Mouse (Mus musculus) forebrain, embryonic 13.5 days (tissue): Measurements from ENCODE around the gene Maml3. TPM values are rescaled to one million over a fixed set of nuclear protein-coding genes. Genes with fewer than 3 reads are reported as not detected.

Source experiments
- ATAC-seq: fragments of 200-750 bp; cut with Nextera tagmentation; 2 replicates; pipeline ENCODE4 v1.8.0; 2017
- H3K27ac ChIP-seq: fragments of 300-500 bp; sonication (generic); 2 replicates; pipeline ENCODE4 v1.5.1; 2015; ENCODE audit warnings: inconsistent platforms, mild to moderate bottlenecking, moderate library complexity
- H3K27me3 ChIP-seq: fragments of 300-500 bp; sonication (generic); 2 replicates; pipeline ENCODE4 v1.6.1; 2015; ENCODE audit warnings: mild to moderate bottlenecking, inconsistent platforms
- H3K36me3 ChIP-seq: fragments of 300-500 bp; sonication (generic); 2 replicates; pipeline ENCODE4 v1.6.1; 2015; ENCODE audit warnings: mild to moderate bottlenecking, inconsistent platforms; ENCODE audit not compliant: poor library complexity, severe bottlenecking
- H3K4me1 ChIP-seq: fragments of 300-500 bp; sonication (generic); 2 replicates; pipeline ENCODE4 v1.6.1; 2015; ENCODE audit warnings: inconsistent platforms
- H3K4me2 ChIP-seq: fragments of 300-500 bp; sonication (generic); 2 replicates; pipeline ENCODE4 v1.6.1; 2015; ENCODE audit warnings: inconsistent platforms, mild to moderate bottlenecking, moderate library complexity
- H3K4me3 ChIP-seq: fragments of 300-500 bp; sonication (generic); 2 replicates; pipeline ENCODE4 v1.5.1; 2015; ENCODE audit warnings: mild to moderate bottlenecking, inconsistent platforms
- H3K9ac ChIP-seq: fragments of 300-500 bp; sonication (generic); 2 replicates; pipeline ENCODE4 v1.6.1; 2015; ENCODE audit warnings: mild to moderate bottlenecking, inconsistent platforms
- H3K9me3 ChIP-seq: fragments of 300-500 bp; sonication (generic); replicated peaks from 2 replicates; pipeline ENCODE4 v1.6.1; 2016; ENCODE audit warnings: inconsistent platforms
- WGBS: fragments of 180-500 bp; shearing (Covaris S2); methylation state at CpG from one replicate; pipeline ENCODE4 v1.1.7; 2015; 5-methylcytosine and 5-hydroxymethylcytosine counted together
- polyA plus RNA-seq: library from polyadenylated mRNA; unstranded; fragments of >200 nt; fragmentation: Nextera tagmentation; extraction: Ambion mirVana; gene quantifications from 2 replicates; pipeline ENCODE4 v1.2.1, GENCODE M21; 2015

Gene Maml3
- polyA plus RNA-seq, 1 experiment from 2014 or later = 5.4 TPM

- ATAC-seq = no peak
- no peaks in the 10 kb centered on the region for H3K9me3 ChIP-seq
- peaks cover 11% of the 10 kb centered on the region for H3K4me1 ChIP-seq
- 76% methylated on average over 6 of the region's 6 CpGs for WGBS
- H3K9ac ChIP-seq = no peak overlapping the region
- no peak overlapping the region for H3K27ac ChIP-seq
- no peaks in the 10 kb centered on the region for H3K27me3 ChIP-seq
- no peak overlapping the region for H3K4me3 ChIP-seq
- H3K4me2 ChIP-seq = no peak overlapping the region
- no peaks in the 10 kb centered on the region for H3K36me3 ChIP-seq
These were observed 118.4 kb downstream of the Maml3 start for GRCm38 (mm10) chr3:51986507-51986906.

GRCm38 (mm10) chr3:51981496-51981895, 123.4 kb downstream of the Maml3 start:
- WGBS = 77% methylated on average over 5 of the region's 5 CpGs
- Histone ChIP-seq H3K4me1 (peaks cover 8% of the 10 kb centered on the region), H3K27me3 (no peaks in the 10 kb centered on the region), H3K27ac (no peak overlapping the region), H3K4me3 (no peak overlapping the region), H3K9ac (no peak overlapping the region), H3K4me2 (no peak overlapping the region), H3K9me3 (no peaks in the 10 kb centered on the region), H3K36me3 (no peaks in the 10 kb centered on the region)
- no peak for ATAC-seq

GRCm38 (mm10) chr3:51977654-51978352, 127.1 kb downstream of the Maml3 start:
- Histone ChIP-seq H3K36me3 (no peaks in the 10 kb centered on the region), H3K27ac (no peak overlapping the region), H3K9me3 (no peaks in the 10 kb centered on the region), H3K9ac (no peak overlapping the region), H3K4me2 (no peak overlapping the region), H3K4me1 (no peaks in the 10 kb centered on the region), H3K27me3 (no peaks in the 10 kb centered on the region), H3K4me3 (no peak overlapping the region)
- ATAC-seq = no peak
- WGBS = 51% methylated on average over 8 of the region's 8 CpGs

- WGBS = 90% methylated on average over 7 of the region's 7 CpGs
- no peaks in the 10 kb centered on the region for H3K27me3 ChIP-seq
- H3K36me3 ChIP-seq = no peaks in the 10 kb centered on the region
- H3K4me3 ChIP-seq = no peak overlapping the region
- no peaks in the 10 kb centered on the region for H3K4me1 ChIP-seq
- no peak for ATAC-seq
- no peaks in the 10 kb centered on the region for H3K9me3 ChIP-seq
- no peak overlapping the region for H3K27ac ChIP-seq
- no peak overlapping the region for H3K9ac ChIP-seq
- no peak overlapping the region for H3K4me2 ChIP-seq
These were observed 130.3 kb downstream of the Maml3 start for GRCm38 (mm10) chr3:51974601-51975000.

- no peak overlapping the region for H3K9ac ChIP-seq
- no peaks in the 10 kb centered on the region for H3K36me3 ChIP-seq
- no peaks in the 10 kb centered on the region for H3K27me3 ChIP-seq
- ATAC-seq = no peak
- no peaks in the 10 kb centered on the region for H3K4me1 ChIP-seq
- H3K27ac ChIP-seq = no peak overlapping the region
- no peaks in the 10 kb centered on the region for H3K9me3 ChIP-seq
- no peak overlapping the region for H3K4me2 ChIP-seq
- 94% methylated on average over 6 of the region's 6 CpGs for WGBS
- no peak overlapping the region for H3K4me3 ChIP-seq
These were observed 130.7 kb downstream of the Maml3 start for GRCm38 (mm10) chr3:51974153-51974552.

- no peaks in the 10 kb centered on the region for H3K27me3 ChIP-seq
- no peak overlapping the region for H3K9ac ChIP-seq
- H3K4me2 ChIP-seq = no peak overlapping the region
- no peaks in the 10 kb centered on the region for H3K36me3 ChIP-seq
- WGBS = 54% methylated on average over 6 of the region's 6 CpGs
- ATAC-seq = no peak
- H3K9me3 ChIP-seq = no peaks in the 10 kb centered on the region
- no peak overlapping the region for H3K4me3 ChIP-seq
- no peak overlapping the region for H3K27ac ChIP-seq
- no peaks in the 10 kb centered on the region for H3K4me1 ChIP-seq
These were observed 132.3 kb downstream of the Maml3 start for GRCm38 (mm10) chr3:51972576-51972975.

GRCm38 (mm10) chr3:51970489-51970888, 134.4 kb downstream of the Maml3 start:
- H3K27ac ChIP-seq = no peak overlapping the region
- no peak for ATAC-seq
- H3K4me2 ChIP-seq = no peak overlapping the region
- no peaks in the 10 kb centered on the region for H3K9me3 ChIP-seq
- H3K9ac ChIP-seq = no peak overlapping the region
- H3K4me3 ChIP-seq = no peak overlapping the region
- WGBS = 86% methylated on average over 2 of the region's 2 CpGs
- H3K4me1 ChIP-seq = peaks cover 8% of the 10 kb centered on the region
- no peaks in the 10 kb centered on the region for H3K27me3 ChIP-seq
- no peaks in the 10 kb centered on the region for H3K36me3 ChIP-seq

GRCm38 (mm10) chr3:51969451-51969850, 135.4 kb downstream of the Maml3 start:
- H3K27ac ChIP-seq = 0 out of 2 replicates have a peak overlapping the region, but pooled peaks have one; percentile 14
- no peak overlapping the region for H3K4me3 ChIP-seq
- H3K9me3 ChIP-seq = no peaks in the 10 kb centered on the region
- no peak overlapping the region for H3K4me2 ChIP-seq
- WGBS = 66% methylated on average over 6 of the region's 6 CpGs
- ATAC-seq = no peak
- H3K27me3 ChIP-seq = no peaks in the 10 kb centered on the region
- no peaks in the 10 kb centered on the region for H3K36me3 ChIP-seq
- peaks cover 17% of the 10 kb centered on the region for H3K4me1 ChIP-seq
- H3K9ac ChIP-seq = no peak overlapping the region

GRCm38 (mm10) chr3:51965841-51966240, 139.0 kb downstream of the Maml3 start:
- ATAC-seq = no peak
- H3K4me3 ChIP-seq = no peak overlapping the region
- H3K9ac ChIP-seq = peak overlapping the region; percentile 41
- H3K27ac ChIP-seq = peak overlapping the region; percentile 83; the same call in 1 of the 2 replicates
- no peaks in the 10 kb centered on the region for H3K9me3 ChIP-seq
- H3K4me2 ChIP-seq = no peak overlapping the region
- H3K4me1 ChIP-seq = peaks cover 34% of the 10 kb centered on the region
- no peaks in the 10 kb centered on the region for H3K27me3 ChIP-seq
- H3K36me3 ChIP-seq = no peaks in the 10 kb centered on the region
- 74% methylated on average over 7 of the region's 7 CpGs for WGBS

GRCm38 (mm10) chr3:51965436-51965835, 139.4 kb downstream of the Maml3 start:
- Histone ChIP-seq H3K27ac (peak overlapping the region; percentile 83; the same call in 1 of the 2 replicates), H3K27me3 (no peaks in the 10 kb centered on the region), H3K36me3 (no peaks in the 10 kb centered on the region), H3K4me2 (no peak overlapping the region), H3K4me3 (no peak overlapping the region), H3K9me3 (no peaks in the 10 kb centered on the region), H3K4me1 (peaks cover 34% of the 10 kb centered on the region), H3K9ac (peak overlapping the region; percentile 41)
- 24% methylated on average over 2 of the region's 2 CpGs for WGBS
- ATAC-seq = no peak

- no peaks in the 10 kb centered on the region for H3K27me3 ChIP-seq
- no peak for ATAC-seq
- H3K36me3 ChIP-seq = no peaks in the 10 kb centered on the region
- H3K27ac ChIP-seq = peak overlapping the region; percentile 83; the same call in 1 of the 2 replicates
- H3K9ac ChIP-seq = peak overlapping the region; percentile 41; the same call in 1 of the 2 replicates
- H3K4me1 ChIP-seq = peaks cover 34% of the 10 kb centered on the region
- 23% methylated on average over 3 of the region's 3 CpGs for WGBS
- no peak overlapping the region for H3K4me3 ChIP-seq
- no peaks in the 10 kb centered on the region for H3K9me3 ChIP-seq
- H3K4me2 ChIP-seq = no peak overlapping the region
These were observed 139.9 kb downstream of the Maml3 start for GRCm38 (mm10) chr3:51965008-51965407.

GRCm38 (mm10) chr3:51963891-51964593, 140.8 kb downstream of the Maml3 start:
- Histone ChIP-seq H3K4me1 (peaks cover 34% of the 10 kb centered on the region), H3K36me3 (no peaks in the 10 kb centered on the region), H3K4me3 (no peak overlapping the region), H3K27me3 (no peaks in the 10 kb centered on the region), H3K9ac (peak overlapping the region; percentile 58), H3K4me2 (peak overlapping the region; percentile 29), H3K9me3 (no peaks in the 10 kb centered on the region), H3K27ac (peak overlapping the region; percentile 83)
- ATAC-seq = peak; percentile 83
- 13% methylated on average over 4 of the region's 4 CpGs for whole genome bisulfite sequencing
